Mouse (Mus musculus) right cerebral cortex, postnatal 10 days (tissue): ENCODE measurements around the gene Cntn5.

Experiments used
- DNase-seq, 2 experiments: peaks; one replicate each; pipeline ENCODE4 v3.0.0; 2021; ENCODE audit warnings: low spot score in 2 of 2

Cntn5 gene

DNA sequence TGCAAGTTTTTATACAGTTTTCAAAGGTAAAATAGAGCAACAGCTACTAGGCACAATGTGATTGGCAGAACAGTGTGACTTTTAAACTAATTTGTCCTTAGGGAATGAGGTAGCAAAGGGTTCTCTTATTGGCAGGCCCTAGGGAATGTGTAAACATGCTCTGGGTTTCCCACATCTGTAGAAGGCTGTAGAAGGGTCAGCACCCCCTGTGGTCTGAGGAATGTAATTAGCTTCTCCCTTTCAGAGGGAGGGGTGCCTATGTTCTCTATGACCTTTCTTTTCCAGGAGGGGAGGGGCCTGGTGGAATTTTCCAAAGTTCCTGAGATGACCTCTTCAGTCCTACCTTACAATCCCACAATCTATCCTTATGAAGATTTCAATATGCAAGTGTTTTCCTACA lies 673.6 kb downstream of the Cntn5 start:
- no peak for DNase-seq

DNA sequence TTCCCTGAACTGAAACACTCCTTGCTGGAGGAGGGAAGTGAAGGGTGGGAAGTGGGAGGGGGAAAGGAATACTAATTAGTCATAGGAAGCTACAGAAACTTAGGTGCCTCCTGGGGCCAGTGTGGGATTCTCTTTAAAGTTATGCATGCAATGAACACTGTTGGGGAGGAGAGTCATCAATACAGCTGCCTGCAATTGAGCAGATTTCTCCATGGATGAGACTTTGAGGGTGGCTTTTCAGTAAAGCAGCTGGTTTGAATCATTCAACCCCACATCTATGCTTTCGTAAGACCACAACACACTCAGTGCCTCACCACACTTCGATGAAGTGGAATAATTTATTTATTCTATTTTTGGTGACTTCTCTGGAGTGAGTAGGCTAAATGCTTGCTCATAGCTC lies 674.9 kb downstream of the Cntn5 start:
- DNase-seq: no peak

DNA sequence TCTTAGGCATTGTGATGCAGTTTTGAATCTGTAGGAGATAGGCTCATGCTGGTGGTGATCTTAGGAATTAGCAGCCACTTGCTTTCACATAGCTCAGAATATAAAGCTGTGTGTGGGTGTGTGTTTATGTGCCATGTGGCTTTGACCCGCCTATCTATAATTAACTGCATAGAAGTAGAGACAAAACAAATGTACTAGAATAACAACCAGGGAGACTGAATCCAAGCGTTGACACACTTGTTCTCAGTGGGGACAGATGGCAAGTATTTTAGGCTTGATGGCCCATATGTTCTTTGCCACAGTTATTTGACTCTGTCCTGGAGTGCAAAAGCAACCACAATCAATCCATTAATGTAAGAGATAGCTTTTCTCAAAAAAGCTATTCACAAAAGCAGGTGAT lies 678.6 kb downstream of the Cntn5 start:
- peak; percentile 22 to 39 for DNase-seq

DNA sequence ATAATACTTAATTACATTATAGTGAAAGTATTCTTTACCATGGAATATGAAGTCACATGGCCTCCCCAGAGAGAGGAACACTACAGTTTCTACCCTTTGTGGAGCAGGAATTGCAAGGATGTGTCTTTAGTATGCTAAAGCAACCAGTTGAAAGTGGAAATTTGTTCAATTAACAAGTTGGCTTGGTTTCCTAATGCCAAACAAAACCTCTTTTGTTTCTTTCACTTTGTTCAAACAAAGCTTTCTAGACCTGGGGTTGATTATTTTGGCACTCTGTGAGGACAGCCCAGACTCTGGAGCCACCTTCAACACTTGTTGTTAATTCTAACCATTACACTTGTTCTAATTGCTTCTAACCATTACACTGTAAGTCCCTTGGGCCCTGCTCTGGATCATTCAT lies 718.5 kb downstream of the Cntn5 start:
- DNase-seq: no peak

DNA sequence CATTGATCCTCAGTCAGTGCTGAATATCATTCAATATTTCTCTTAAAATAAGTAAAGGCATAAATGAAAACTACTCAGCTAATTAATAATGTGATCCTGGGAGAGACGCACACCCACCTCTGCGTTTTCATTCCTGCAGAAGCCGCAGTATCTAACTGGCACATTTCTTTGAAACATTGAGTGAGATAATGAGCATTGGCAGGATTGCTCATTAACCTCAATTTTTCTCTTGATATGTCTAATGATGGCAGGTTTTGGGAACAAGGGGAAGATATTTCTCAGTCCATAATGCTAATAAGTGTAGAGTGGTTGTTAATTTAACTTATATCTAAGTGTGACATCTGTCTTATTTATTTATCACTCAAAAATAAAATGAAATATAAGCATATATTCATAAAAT lies 734.0 kb downstream of the Cntn5 start:
- DNase-seq: no peak

DNA sequence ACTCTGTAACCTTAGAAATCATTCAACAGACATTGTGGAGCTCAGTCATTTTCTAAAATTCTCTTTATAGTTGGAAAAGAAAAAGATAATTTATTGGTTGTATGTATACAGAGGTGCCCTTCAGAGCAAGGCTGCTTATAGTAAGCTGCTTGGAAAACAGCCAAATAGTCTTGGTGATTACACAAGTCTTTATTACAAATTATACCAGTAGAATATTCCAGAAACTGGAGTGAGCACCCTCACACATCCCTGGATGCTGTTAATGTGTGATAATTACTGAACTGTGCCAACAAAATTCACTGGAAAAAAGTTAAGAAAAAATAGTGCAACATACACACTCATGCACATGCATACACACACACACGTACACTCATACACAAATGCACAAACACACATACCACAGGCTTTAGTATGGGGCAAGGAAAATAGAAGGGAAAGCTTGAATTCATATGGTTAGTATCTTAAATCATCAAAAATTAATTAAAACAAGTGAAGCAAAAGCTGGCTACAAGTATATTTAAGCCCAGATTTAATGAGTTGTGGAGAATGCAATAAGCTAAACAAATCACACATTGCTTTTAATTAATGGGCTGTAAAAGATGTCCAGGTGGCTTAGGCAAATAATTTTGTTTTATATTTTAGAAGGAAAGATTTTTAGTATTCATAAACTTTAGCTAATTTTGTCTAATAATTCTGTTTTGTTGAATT lies 783.1 kb downstream of the Cntn5 start:
- no peak for DNase-seq

DNA sequence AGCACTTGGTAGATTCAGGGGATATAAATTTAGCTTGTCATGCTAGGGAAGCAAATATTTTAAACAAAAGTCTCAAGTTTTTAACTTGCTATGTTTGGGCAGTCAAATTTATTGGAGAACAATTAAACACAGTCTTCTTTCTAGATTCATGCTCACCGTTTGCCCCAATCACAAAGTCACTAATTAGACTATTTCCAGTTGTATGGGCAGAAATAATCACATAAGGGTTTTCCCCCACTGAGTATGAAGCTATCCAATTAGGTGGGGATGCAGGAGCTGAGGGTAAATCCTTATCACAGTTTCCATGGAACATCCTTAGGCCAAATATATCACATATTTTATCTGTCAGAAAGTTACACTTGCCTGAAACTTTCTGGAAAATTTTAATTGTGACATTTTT lies 788.0 kb downstream of the Cntn5 start:
- no peak for DNase-seq

DNA sequence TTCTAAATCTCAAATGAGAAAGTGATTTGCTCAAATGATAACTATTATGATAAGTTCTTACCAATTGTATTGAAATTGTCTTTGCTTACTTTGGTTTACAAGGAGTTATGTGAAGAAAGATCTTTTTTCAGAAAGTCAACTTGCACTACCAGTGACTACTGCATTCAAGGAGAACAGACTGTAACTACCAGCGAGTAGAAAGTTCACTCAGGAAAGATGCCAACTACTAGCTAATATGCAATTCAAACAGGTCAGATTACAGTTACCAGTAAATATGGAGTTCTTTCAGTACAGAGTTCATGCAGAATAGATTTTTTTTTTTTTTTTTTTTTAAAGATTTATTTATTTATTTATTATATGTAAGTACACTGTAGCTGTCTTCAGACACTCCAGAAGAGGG lies 795.4 kb downstream of the Cntn5 start:
- no peak for DNase-seq

DNA sequence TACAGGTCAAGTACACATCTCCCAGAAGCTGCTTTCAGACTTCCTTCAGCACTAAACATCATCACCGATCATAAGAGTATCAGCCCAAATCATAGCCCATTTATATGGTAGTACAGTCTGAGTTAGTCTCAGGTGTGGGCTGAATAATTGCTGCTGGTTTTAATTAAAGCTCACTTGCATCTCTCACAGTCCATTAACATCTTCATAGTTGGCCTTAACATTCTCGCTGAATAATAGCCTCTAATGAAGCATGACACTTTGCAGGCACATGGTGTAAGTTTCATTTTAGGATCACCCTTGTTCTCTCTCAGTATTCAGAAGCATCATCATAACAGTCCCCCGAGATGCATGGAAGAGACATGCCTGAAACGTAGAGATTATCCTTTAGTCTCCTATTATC lies 796.7 kb downstream of the Cntn5 start:
- DNase-seq: no peak

DNA sequence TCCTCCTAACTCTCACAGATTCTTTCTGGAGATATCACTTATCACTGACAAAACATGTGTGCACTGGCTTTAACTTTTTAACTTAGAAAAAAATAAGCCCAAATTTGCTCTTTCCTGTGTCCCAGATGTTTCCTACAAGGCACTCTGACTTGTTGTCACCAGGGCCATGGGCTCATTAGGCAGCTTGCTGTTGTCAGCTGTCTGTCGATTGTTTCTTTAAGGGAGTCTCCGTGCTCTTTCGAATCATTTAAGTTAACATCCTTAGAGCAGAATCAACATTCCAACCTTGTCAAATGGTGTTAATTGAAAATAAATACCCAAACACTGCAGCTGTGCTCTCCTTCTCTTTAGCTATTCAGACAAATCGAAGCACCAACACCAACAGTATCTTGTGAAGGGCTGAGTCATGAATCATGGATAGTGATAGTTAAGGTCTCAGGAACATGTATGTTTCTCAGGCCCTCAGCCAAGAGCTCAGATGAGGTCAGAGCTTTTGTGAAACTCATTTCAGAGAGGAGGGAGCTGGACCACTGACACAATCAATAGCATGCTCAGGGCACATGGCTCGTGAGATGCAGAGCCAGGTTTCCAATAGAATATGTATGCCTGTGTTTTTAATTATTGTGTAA lies 802.6 kb downstream of the Cntn5 start:
- no peak for DNase-seq

DNA sequence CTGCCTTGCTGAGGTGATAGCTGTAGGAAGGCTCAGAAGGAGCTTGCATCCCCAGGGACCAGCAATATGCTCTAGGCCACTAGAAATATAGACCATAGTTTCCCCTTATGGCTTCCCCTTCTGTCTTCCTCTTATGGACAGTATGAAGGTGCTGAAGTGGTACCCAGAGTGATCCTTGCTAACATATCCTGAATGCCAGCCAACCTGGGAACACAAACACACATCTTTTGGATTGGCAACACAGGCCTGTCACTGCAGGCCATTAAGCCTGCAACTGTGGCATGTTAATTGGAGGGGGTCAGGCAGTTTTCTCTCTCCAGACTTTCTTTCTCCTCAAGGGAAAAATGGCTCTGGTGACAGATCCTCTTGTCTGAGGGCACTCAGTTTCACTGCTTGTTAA lies 828.3 kb downstream of the Cntn5 start:
- DNase-seq: no peak

DNA sequence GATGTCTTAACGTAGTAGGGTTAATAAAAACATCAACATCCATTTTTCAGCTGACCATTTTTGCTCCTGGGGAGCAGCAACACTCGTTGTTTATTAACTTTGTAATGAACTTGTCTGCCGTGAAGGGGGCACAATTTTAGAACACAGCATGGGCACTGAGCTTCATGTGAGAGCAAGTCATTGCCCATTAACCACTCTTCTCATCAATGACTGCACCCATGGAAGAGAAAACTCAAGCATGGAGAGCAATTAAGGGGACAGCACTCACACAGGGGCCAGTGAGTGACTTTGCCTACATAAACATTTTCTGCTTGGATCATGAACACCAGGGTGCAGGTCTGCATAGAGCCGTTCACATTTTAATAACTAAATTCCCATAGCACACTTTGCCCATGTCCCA lies 831.2 kb downstream of the Cntn5 start:
- DNase-seq: no peak

DNA sequence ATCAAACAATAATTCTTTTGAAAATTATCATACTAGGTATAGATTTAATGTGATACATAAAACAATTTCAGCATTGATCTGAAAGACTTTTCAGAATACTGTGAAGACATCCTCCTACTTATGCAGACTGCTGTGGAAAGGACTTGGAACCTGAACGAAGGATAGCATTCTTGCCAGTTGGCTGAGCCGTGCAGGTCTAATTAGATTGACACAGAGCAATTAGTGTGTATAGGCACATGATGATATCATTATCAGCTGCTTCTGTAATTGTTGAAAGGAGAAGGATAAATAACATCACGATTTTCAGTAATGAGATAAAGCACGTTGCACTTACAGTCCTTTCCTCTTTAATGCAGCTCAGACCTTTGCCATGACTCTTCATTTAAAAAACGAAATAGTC lies 831.7 kb downstream of the Cntn5 start:
- no peak for DNase-seq

DNA sequence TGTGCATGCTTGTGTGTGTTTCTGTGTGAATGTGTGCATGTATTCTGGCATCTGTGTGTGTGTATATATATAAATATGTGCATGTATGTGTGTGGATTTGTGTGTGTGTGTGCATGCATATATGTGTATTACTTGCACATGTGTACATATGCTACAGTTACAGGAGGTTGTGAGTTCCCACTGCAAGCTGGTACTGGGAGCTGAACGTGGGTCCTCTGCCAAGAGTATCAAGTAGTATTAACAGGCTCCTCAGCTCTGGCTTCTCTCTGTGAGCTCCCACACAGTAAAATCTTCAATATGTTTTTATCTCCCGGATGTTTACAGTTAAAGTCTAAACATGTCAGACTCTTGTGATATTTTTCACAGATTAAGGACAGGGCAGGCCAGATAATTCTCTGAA lies 833.3 kb downstream of the Cntn5 start:
- DNase-seq: no peak

DNA sequence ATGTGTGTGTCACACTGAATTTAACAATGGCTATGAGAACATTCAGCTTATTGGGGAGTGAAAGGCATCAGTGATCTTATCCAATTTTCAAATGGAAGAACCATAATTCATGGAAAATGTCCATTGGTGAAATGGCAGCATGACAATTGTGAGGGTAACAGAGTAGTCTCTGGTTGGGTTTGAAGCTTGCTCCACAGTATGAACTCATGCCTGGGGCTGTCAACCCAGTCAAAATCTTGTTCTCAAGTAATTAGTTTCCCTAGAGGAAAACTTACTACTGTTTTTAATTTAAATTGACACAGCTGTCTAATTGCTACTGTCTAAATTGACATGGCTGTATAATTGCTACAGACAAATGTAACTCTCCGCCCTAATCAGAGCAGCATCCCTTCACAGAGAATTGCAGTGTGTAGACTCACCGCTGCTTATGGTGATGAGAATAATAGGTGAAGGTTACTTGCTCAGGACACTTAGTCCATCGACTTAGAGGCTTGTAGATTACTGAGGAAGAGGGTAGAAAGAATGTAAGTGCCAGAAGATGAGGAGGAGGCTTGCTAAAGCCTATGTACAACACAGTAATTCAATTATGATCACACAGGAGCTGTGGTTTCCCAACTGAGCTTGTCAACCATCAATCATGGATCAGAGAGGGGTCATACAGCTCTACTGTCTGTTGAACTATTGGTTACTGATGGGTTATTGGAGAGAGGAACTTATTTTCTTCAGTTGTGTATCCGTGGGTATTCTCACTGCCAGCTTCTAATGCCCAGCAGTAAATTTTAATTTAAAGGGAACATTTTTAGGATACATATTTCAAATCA lies 859.4 kb downstream of the Cntn5 start:
- no peak for DNase-seq

DNA sequence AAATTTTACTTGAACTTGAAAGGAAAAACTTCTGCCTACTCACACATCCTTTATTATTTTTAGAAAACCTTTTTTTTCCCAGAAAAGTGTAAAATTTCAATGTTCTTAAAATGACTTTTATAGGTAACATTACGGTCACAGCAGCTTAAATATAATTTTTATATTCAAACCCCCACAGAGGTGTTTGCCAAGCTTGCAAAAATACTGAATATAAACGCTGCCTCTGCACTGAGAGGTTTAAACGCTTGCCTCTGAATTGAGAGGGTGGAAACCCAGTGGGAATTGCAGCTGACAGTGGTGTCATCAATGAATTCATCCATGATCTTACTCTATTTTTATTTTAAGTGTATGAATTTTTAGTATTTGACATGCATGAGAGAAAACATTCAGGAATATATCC lies 861.6 kb downstream of the Cntn5 start:
- peak in 1 of 2 experiments; percentile 26 for DNase-seq

DNA sequence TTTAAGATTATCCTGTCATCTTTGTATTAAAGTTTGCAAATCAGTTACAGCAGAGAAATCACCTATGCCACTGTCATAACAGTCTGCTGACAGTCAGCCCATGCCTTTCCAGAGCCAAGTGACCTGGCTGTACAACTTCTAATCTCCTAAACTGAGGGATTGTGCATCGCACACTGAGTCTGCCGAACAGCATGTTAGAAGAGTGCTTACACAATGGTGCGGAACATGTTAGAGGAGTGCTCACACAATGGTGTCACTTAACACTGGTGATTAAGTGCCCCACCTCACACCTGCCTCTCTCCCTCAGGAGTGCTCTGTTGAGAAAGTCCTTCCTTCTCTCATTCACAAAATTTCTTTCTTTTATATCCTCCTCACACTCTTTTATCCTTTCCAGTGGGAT lies 889.4 kb downstream of the Cntn5 start:
- no peak for DNase-seq

DNA sequence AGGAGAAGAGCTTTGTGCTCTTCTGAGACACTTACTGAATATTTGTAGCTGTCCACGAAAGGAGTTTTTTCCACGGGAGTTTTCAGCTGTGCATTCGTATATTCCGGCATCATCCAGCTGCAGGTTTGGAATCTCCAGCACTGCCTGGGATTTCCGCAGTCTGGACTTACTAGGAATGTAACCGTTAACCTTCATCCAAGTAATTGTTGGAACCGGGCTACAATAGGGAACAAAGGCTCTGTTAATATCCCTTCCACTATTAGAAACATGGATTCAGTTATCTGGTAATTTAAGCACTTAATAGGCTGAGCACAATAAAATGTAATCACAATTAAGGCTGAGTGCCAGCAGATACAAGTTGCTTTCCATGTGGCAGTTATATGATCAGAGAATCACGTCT lies 920.5 kb downstream of the Cntn5 start:
- no peak for DNase-seq

DNA sequence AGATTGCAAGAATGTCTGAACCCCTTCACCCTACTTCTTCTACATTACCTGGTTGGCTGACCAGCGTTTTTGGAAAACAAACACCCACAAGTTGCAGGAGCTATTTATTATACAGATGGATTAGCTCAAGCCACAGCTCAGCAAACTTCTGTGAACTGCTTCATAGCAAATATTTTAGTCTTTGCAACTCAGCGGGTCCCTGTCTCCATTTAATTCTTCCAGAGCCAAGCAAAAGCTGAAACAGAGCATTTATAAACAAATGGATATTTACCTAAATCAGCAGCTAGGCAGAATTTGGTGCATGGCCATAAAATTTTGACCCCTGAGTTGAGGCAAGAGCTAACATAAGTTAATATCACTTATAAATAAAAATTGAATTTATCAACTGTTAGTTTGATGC lies 921.4 kb downstream of the Cntn5 start:
- no peak for DNase-seq

DNA sequence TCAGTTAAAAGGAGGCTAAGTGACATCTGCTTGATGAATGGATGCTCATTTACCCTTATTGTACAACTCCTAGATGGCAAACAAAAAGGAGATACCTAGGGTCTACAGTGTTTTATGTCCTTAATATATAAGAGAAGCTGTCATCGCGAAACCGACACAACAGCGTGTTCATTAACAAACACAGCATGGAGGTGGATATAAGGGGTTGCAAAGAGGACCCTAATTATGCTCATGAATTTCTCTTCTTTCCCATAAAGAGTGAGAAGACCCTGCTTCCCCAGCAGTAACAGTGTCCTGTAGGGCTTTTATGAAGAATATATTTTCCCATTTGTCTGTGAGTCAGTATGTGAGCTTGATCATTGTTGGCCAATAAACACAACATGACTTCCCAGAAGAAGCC lies 939.2 kb downstream of the Cntn5 start:
- no peak for DNase-seq

DNA sequence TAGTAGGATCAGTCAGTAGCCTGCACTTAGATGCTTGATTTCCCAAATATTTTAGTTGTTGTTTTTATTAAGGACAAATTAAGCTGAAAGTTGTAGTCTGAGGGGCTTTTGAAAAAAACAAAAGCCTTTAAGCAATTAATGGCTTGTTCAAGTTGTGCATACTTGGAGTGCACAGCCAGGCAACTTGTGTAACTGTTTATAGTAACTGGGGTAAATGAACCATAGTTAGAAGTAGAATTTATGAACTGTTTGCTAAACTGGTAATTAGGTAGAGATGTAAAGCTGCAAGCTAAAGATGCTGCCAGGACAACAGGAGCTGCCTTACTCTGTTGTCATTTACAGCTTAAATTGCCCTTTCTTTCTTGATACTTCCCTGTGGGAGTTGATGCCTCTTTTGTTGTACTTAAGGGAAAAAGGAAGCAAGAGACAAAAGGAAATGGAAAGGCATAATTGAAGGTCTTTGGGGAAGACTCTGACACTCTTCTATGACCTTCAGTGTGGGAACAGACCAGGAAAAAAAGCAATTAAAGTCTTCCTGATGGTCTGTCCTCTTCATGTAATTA lies 943.9 kb downstream of the Cntn5 start:
- DNase-seq: no peak

DNA sequence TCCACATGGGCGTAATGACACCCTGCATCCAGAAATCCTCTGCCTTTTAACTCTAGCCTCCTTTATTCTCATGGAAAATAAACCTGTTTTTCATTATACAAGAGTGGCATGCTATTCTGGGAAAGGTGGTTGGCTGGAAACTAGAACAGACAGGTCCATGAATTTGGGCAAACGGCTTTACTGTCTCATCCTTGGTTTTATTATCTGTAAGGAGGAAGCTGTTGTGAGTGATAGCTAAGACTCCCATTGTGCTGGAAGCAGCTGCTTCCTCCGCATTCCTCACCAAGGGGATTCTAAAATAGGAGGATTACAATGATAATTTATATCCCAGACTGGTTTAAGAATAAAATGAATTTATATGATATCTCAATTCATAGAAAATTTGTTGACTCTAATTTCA lies 955.2 kb downstream of the Cntn5 start:
- no peak for DNase-seq

DNA sequence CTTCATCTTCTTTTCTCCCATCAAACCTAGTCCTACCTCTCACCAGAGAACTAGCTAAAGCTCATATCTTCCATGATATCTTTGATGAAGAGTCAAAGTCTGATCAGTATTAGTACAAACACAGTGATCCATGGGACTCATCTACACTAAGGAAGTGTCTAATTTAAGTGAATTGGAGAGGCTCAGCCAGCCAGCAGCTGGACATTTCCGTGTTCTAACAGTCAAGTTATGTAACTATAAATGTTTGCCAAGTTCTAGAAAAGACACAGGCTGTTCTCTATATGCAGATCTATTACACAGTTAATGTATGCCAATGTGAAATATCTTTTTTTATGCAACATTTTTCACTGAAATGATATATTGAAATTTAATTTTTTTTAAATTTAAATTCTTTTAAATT lies 959.7 kb downstream of the Cntn5 start:
- peak in 1 of 2 experiments; percentile 53 for DNase-seq
